Mouse (Mus musculus): ENCODE results near the gene Pafah1b1.
A peak's percentile ranks its signal among the peaks of the same experiment; 100 is the strongest.

Gene Pafah1b1

GRCm38 (mm10) chr11:74724235-74724791 is at the start of gene Pafah1b1:
Pafah1b1 (minus strand) TSS chr11:74724670.
- DNase-seq (ENCODE audit: inconsistent age in 2 of 2, low spot score in 1 of 2), result peak; percentile 98

DNA sequence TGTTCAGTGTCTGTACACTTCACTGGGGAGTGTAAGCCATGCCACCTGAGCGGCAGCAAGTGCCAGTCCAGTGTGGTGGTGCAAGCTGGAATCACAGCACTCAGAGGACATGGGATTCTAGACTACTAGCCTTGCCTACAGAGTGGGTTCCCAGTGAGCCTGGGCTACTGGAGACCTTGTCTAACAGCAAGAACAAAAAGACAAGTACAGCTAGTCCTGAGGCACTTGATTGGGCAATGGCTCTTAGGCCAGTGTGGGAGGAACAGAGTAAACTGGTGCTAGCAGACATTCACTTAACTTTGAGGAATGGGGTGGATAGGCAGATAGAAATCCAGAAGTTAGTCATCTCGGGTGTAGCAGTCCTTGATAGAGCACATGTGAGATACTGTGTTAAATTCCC is 47.9 kb upstream of the Pafah1b1 start:
- peak in 1 of 2 experiments; percentile 21 for DNase-seq (ENCODE audit: inconsistent age in 2 of 2, low spot score in 1 of 2)

GRCm38 (mm10) chr11:74771650-74772049 is 47.2 kb upstream of the Pafah1b1 start:
- no peak for DNase-seq (ENCODE audit: inconsistent age in 2 of 2, low spot score in 1 of 2)

- no peak for DNase-seq (ENCODE audit: inconsistent age in 2 of 2, low spot score in 1 of 2)
Measured at GRCm38 (mm10) chr11:74771234-74771633, 46.8 kb upstream of the Pafah1b1 start.

- peak; percentile 94 to 99 for DNase-seq (ENCODE audit: inconsistent age in 2 of 2, low spot score in 1 of 2)
Measured at GRCm38 (mm10) chr11:74770595-74771207, 46.2 kb upstream of the Pafah1b1 start, which contains the start of gene Mettl16. Mettl16 (plus strand) TSS chr11:74770830.

GRCm38 (mm10) chr11:74770037-74770436 is 45.6 kb upstream of the Pafah1b1 start:
- no peak for DNase-seq (ENCODE audit: inconsistent age in 2 of 2, low spot score in 1 of 2)

- peak in 1 of 2 experiments; percentile 74 for DNase-seq (ENCODE audit: inconsistent age in 2 of 2, low spot score in 1 of 2)
Measured at GRCm38 (mm10) chr11:74768045-74768444, 43.6 kb upstream of the Pafah1b1 start.

DNA sequence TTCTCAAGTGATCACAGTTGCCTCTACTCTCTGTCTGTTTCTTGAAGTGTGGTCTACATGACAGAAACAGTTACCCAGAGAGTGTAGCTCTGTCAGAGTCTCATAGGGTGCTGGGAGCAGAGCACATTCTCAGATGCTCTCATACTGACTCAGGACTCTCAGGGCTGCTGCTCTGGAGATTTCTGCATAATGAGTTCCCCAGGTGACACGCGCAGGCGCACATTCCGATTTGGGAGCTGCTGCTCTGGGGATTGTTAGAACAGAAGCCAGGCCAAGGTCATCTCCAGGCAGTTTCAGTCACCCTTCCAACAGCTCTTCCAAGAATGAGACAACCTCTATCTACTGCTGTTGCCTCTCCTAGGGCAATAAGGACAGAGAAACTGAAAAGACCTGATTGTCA is 43.0 kb upstream of the Pafah1b1 start:
- DNase-seq (ENCODE audit: inconsistent age in 2 of 2, low spot score in 1 of 2), result peak; percentile 89 to 94

DNA sequence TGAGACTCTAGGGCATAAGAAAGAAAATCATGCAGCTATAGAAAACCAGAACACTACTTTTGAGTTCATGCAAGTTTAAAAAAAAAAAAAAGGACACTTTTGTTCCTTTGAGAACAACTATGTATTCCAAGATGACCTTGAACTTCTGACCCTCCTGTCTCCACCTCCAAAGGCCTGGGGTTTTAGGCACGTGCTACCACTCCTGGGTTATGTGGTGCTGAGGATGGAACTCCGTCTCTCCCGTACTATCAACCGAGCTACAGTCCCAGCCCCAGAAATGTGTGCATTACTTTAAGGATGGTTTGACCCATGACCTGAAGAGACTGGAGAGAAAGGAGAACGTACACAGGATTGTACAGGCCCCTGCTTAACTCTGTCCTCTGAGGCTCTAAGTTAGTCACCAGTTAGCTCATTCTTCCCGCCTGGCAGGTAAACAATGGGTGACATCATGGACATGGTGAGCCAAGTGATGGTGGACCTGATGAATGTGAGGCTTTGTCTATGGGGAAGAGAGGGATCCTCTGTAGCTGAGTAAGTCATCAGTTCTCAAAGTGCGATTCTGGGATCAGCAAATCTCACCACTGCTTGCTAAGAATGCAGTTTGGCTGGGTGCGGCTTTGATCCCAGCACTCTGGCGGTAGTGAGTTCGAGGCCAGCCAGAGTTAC is 39.6 kb upstream of the Pafah1b1 start:
- DNase-seq (ENCODE audit: inconsistent age in 2 of 2, low spot score in 1 of 2), result no peak

DNA sequence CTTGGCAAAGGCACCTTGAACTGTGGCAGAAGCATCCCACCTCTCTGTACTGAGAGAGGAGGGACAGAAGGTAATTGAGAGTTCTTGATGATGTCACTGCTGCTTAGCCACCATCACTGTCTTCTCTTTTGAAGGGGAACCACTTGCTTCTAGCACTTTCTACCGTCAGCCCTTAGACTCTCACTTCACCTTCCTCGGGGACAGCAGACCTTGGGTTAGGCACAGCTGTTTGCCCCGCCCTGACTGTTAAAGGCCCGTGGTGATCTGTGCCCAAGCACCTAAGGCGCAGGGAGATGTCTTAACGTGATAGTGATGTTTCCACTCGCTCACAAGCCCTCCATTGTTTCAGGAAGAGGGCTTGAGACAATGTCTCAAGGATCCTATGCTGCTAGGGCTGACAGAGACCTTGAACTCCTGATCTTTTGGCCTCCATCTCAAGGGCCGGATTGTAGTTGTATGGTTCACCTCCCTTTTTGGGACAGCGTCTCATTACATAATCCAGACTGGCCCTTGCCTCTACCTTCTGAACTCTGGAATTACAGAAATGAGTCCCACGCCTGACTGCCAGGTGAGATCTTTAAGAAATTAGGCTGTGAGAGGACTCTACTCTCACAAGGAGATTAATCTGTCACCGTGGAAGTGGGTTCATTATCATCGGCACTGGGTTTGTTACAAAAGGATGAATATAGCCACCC is 36.7 kb upstream of the Pafah1b1 start:
- DNase-seq (ENCODE audit: inconsistent age in 2 of 2, low spot score in 1 of 2), result peak in 1 of 2 experiments; percentile 42

- DNase-seq (ENCODE audit: inconsistent age in 2 of 2, low spot score in 1 of 2), result peak; percentile 36
Measured at GRCm38 (mm10) chr11:74756631-74757030, 32.2 kb upstream of the Pafah1b1 start.

GRCm38 (mm10) chr11:74751352-74752066 is 27.0 kb upstream of the Pafah1b1 start:
- DNase-seq (ENCODE audit: inconsistent age in 2 of 2, low spot score in 1 of 2), result no peak

- no peak for DNase-seq (ENCODE audit: inconsistent age in 2 of 2, low spot score in 1 of 2)
Measured at GRCm38 (mm10) chr11:74750662-74751351, 26.3 kb upstream of the Pafah1b1 start.

- DNase-seq (ENCODE audit: inconsistent age in 2 of 2, low spot score in 1 of 2), result peak; percentile 71 to 80
Measured at GRCm38 (mm10) chr11:74749241-74749640, 24.8 kb upstream of the Pafah1b1 start.

DNA sequence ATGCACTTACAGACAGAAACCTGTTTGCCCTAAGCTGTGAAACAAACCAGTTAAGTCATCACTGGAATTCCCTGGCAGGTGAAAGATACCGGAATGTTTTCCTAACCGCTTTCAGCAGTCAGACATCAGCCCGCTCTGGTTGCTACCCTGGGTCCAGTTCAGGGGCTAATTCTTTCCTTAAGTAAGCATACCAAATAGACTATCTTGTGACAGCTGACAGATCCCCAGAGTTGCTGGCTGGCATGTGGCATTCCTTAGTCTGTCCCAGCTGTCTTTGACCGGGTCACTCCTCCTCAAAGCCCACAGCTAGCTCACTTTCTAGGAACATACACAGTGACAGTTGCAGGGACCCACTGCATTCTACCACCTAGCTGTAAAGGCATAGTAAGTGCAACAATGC is 23.6 kb upstream of the Pafah1b1 start:
- no peak for DNase-seq (ENCODE audit: inconsistent age in 2 of 2, low spot score in 1 of 2)

DNA sequence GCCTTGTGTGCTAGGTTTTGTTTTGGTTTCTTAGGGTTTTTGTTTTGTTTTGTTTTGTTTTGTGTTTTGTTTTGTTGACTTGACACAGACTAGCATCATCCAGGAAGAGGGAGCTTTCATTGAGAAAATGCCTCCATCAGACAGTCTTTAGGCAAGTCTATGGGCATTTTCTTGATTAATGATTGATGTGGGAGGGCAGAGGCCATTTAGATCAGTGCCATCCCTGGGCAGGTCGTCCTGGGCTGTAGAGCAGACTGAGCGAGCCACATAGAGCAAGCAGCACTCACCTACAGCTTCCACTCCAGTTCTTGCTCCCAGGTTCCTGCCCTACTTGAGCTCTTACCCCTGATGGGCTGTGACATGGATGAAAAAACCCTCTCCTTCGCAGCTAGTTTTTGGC is 13.4 kb upstream of the Pafah1b1 start:
- DNase-seq (ENCODE audit: inconsistent age in 2 of 2, low spot score in 1 of 2), result no peak

- no peak for DNase-seq (ENCODE audit: inconsistent age in 2 of 2, low spot score in 1 of 2)
Measured at GRCm38 (mm10) chr11:74734917-74735316, 10.4 kb upstream of the Pafah1b1 start.

DNA sequence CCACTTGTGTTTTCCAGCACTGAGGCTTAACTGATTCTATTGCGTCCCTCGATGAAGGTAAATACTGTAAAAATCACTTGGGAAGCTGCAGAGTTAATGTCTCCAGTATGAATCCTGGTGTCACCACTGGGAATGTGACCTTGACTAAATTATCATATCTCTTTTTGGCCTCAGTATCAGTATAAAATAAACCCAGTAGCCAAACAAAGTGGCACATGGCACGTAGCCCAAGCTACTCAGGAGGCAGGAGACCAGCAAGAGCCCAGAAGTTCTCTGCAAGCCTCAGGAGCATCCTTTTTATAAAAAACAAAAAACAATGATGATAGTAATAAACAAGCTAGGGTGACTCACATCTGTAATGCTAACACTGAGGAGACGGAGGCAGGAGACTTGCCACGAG is 711 bp upstream of the Pafah1b1 start:
- DNase-seq (ENCODE audit: inconsistent age in 2 of 2, low spot score in 1 of 2), result peak; percentile 56 to 78

GRCm38 (mm10) chr11:74723357-74724234 is 874 bp downstream of the Pafah1b1 start:
- DNase-seq (ENCODE audit: inconsistent age in 2 of 2, low spot score in 1 of 2), result peak; percentile 89 to 97

Measured in adrenal gland, adult (tissue).